Mouse (Mus musculus) B cell, adult 2 months (primary cell): ENCODE data around the gene Slc30a3.
A peak's percentile ranks its signal among the peaks of the same experiment; 100 is the strongest.
"Not testable (repeated sequence)": the region's sequence is repeated elsewhere in the genome, so short reads cannot be mapped to it uniquely, and the experiment has no call there.

Experiments used
- DNase-seq, 2 experiments: peaks; one replicate each; pipeline ENCODE4 v3.0.0; 2022

Gene Slc30a3

DNA sequence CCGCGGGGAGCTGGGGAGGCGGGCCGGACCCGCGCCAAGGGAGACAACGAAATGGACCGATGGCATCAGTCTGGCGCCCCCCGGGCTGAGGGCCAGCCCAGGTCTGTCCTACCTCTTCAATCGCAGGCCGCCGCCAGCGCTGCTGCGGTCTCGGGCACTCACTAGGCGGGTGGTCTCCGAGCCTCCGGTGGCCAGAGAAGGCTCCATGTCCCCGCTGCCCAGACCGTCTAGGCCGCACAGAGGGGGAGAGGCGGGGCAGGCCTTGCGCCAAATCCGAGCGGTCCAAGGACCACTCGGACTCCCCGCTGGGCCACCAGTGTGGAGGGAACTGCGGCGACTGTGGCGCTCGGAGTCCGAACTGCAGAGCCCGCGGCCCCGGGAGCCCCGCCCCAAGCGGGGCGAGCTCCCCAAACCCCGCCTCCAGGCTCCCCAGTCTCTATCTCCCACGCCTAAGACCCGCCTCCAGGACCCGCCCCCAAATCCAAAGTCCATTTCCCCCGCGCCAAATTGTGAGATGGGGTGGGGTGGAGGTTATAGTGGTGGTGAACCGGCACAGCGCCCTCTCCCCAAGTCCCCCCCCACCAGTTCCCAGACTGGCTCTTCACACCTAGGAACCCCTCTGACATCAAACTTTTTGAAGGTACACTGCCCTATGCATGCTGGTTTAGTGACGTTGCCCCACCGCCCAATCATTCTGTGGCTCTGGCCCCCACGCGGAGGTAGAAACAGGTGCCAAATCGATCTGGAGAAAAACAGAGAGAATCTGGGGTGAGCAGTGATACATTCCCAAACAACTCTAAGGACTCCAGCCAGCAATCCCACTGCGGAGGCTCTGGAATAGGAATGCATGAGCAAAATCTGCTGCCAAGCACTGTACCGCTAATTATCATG, 14.6 kb downstream of the Slc30a3 start:
- peak; percentile 48 to 58 for DNase-seq

DNA sequence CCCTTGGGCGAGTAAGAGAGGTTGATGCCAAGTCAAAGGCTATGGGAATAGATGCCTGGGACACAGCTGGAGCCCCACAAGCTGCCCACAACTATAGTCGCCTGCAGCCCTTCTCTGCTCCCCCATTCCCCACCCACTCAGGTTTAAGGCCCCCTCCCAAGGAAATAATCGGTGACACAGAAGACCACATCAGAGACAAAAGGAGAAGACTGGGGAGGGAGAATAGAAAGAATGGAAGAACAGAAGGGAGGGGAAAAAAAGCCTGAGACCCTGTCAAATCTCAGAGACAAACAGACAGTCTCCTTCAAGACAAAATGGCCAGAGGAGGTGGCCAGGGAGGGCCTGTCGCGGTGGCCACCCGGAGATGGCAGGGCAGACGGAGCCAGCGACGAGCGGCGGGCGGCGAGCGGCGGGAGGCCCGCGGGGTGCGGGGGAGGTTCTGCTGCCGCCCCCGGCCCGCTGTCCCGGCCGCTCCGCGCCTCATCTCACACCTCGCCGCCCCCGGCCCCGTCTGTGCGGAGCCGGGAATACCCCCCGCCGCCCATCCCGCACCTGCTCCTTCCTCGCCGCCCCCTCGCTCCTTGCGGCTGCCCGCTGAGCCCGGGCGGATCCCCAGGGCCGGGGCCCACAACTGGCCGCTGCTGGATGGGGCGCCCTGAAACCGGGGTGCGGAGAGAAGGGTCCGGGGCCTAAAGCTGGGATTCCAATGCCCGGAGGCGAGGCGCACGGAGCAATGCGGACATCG, 15.6 kb downstream of the Slc30a3 start:
- peak in 1 of 2 experiments; percentile 37 for DNase-seq

DNA sequence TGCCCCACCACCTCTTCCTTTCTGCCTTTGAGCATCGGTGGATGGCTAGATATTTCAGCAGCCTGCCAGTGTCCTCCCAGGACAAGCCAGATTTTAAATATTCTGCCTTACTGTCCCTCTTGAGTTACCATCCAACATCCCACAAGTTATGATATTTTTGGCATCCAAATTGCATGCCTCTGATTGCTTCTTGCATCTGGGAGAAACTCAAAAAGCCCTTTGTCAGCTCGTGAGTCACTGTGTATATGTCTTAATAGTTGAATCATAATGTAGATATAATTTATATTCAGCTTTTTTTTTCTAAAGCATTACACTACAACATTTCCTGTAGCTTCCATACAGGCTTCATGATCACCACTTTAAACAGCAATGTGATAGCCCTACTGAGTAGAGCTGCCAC, 20.9 kb downstream of the Slc30a3 start:
- DNase-seq, result no peak

DNA sequence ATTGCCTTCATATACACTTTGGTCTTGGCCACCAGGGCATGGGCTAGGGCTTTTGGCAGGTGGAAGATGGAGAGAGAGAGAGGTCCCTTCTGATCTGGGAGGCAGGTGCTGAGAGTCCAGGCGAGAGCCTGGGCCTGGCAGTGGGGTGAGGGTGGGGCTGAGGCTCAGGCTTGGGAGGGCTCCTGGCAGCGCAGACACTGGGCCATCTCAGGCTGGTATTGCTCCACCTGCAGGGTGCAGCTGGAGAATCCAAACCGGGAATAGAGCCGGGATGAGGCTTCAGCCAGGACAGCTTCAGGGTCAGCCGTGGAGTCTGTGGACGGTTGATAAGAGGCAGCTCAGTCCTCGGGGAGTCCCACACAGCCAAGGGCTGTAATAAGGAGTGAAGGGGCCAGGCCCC, 21.4 kb downstream of the Slc30a3 start:
- DNase-seq, result no peak

DNA sequence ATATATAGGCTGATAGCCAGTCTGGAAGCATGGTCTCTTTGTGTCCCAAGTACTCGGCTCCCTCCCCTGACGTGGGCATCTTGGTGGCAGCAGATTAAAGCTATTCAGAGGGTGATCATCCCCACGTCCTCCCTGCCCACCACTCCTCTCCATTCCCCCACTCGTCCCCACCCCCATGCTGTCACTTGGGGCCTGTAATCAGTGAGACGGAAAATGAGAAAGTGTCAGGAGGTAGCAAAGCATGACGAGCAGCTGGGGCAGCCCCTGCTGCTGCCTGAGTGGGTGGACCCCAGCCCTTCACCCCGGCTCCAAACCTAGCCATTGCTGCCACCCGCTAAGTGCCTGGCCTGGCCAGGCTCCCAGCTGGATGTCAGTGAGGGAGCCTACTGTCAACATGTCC, 24.1 kb downstream of the Slc30a3 start:
- peak; percentile 48 to 58 for DNase-seq

DNA sequence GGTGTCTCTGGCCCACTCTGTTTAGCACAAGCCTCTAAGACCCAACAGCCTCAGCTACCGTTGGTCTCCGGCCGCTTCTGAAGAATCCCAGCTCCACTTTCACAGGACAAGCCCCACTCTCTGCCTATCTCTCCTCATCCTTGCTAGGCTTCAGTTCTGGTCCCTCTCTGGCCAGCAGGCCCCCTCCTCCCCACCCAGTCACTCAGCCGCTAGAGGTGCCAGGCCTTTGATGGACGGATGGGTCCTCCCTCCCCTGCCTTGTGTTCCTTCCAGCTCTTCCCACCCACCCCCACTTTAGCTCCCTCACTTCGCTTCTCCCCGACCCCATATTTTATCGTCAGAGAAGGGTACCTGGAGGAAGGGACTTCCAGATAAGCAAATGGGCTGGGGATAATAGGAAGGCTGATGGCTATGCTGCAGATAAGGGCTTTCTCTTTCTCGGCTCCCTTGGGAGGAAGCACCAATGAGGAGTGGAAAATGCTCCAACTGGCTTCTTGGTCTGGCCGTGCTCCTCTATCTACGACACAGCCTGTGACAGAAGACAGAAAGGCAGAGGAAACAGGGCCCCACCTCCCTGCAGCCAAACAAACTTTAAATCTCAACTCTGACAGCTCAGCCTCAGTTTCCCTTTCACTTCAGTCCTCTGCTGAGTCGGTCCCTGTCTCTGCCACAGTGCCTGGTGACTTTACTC, 25.0 kb downstream of the Slc30a3 start:
- DNase-seq, result peak; percentile 30 to 37

DNA sequence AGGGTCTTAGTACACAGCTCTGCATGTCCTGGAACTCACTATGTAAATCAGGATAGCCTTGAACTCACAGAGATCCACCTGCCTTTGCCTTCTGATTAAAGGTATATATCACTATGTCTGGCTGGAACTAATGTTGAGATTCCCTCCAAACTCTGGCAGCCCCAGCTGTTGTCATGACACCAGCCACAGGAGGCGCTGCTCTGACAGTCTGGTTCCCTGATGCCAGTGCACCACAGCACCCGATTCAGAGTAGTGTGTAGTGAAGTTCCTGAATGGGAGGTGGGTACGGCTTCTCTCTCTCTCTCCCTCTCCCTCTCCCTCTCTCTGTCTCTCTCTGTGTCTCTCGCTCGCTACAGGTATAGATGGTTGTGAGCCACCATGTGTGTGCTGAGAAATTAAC, 25.7 kb downstream of the Slc30a3 start:
- DNase-seq, result peak; percentile 82 to 85

DNA sequence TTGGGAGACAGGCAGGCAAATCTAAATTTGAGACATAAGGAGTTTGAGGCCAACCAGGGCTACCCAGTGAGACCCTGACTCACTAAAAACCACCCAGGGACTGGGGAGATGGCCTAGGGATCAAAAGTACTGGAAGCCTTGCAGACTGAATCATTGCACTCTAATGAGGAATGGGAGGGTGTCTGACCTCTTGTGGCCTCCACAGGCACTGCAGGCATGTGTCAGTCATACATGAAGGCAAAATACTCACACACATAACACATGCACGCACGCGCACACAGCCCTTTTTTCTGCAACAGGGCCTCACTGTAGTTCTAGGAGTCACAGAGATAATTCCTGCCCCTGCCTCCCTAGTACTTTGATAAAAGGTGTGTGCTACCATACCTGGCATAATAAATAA, 26.7 kb downstream of the Slc30a3 start:
- peak; percentile 61 to 67 for DNase-seq

DNA sequence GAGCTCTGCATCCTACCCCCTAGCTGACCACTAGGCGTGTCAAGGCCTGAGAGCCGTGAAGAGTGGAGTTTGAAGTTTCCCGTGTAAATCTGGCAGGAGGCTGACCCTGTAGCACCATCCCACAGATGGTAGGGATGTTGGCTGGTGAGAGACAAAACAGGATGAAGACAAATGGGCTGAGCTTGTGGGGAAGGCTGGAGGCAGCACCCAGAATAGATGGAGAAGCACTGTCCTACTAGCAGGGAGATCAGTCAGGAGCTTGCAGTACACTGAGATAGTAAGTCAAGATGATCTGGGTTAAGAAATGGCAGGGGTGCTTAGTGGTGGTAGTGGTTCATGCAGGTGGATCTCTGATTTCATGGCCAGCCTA, 27.3 kb downstream of the Slc30a3 start:
- no peak for DNase-seq

DNA sequence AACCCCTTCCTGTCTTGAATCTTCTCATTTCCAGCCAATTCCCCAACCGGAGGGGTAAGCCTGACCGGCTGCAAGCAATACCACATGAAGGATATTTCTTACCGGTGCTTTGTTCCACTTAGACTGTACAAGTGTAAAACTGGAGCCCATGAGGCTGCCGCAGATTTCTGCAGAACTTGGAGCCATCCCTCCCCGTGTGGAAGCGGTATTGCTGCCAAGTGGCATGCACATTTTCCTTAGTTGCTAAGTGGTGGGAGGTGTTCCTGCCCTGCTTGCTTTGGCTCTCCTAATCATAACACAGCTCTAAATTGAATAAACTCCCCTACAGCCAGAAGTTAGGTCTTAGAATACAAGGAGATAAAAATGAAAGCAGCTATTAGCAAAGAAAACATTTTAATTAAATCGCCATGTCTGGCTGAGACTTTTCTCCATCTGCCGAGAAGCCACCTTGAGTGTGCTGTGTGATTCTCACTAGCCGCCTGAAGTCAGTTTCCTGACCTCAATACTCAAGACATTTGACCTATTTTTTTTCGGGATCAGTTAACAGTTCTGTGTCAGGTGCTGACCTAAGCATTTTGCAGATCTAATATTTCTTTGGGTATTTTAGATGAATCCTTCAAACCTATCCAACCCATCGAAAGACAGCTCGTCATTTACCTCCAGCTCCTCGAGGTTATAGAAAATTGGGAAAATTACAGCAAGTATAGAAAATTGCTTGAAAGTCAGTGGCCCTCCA, 27.8 kb downstream of the Slc30a3 start:
- DNase-seq, result no peak

DNA sequence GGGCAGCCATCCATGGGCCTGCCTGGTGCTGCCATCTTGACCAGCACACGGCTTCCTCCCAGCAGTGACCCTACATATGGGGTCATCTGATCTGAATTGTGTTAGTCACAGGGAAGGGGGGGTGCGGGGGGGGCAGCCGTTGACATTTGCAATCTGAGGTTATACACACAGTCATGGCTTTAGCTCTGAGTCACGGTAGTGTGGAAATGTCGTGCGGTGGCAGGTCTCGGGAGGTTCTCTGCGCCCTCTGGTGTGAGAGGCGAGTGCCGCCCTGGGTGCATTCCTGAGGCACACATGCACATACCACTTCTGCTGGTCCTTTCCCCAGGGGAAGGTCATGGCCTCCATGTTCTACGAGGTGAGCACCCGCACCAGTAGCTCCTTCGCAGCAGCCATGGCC, 31.7 kb downstream of the Slc30a3 start:
- no peak for DNase-seq

DNA sequence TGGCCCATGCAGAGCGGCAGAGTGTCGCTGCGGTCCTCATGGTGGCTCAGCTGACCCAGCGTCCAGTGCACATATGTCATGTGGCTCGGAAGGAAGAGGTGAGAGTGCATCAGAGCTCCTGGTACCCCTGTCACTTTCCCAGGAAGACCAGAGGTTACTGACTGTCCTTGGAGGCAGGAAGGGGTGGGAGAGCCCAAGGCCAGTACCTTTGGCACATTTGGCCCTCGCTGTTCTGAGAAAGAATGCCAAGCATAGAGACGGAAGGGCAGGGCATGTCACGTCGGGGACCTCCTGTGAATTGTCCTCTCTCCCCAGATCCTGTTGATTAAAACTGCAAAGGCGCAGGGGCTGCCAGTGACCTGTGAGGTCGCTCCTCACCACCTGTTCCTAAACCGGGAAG, 34.9 kb downstream of the Slc30a3 start:
- no peak for DNase-seq

DNA sequence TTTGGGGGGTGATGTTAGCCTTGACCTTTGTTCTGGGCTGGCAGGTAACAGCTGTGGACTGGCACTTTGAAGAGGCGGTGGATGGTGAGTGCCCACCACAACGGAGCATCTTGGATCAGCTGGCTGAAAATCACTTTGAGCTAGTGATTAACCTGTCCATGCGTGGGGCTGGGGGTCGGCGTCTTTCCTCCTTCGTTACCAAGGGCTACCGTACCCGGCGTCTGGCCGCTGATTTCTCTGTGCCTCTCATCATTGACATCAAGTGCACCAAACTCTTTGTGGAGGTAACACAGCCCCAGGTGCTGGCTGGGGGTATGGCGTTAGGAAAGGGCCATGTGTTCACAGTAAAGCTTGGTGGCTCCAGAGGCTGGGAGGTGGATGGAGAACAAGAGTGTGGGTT, 36.2 kb downstream of the Slc30a3 start:
- no peak for DNase-seq

DNA sequence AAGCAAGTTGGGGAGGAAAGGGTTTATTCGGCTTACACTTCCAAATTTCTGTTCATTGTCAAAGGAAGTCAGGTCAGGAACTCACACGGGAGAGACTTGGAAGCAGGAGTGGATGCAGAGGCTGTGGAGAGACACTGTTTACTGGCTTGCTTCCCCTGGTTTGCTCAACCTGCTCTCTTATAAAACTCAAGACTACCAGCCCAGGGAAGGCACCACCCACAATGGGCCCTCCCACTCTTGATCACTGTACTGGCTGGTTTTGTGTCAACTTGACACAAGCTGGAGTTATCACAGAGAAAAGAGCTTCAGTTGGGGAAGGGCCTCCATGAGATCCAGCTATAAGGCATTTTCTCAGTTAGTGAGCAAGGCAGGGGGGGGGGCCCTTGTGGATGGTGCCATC, 37.0 kb downstream of the Slc30a3 start:
- no peak for DNase-seq

DNA sequence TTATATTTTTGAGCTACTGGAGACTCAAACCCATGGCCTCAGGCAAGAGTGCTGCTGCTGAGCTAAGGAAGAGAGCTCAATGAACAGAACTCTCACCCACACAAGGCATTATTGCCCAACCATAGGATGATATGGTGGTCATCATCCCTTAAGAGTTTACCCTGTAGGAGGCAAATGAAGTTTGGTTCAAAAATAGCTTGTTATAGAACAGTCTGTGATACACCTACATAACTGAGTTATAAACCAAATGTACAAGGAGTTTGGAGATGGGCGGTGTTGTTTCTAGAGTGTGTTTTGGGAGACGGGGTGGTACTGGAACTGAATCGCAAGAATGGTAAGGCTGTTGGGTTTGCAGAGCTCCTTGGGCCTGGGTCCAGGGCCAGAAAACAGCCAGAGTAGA, 38.2 kb downstream of the Slc30a3 start:
- no peak for DNase-seq

DNA sequence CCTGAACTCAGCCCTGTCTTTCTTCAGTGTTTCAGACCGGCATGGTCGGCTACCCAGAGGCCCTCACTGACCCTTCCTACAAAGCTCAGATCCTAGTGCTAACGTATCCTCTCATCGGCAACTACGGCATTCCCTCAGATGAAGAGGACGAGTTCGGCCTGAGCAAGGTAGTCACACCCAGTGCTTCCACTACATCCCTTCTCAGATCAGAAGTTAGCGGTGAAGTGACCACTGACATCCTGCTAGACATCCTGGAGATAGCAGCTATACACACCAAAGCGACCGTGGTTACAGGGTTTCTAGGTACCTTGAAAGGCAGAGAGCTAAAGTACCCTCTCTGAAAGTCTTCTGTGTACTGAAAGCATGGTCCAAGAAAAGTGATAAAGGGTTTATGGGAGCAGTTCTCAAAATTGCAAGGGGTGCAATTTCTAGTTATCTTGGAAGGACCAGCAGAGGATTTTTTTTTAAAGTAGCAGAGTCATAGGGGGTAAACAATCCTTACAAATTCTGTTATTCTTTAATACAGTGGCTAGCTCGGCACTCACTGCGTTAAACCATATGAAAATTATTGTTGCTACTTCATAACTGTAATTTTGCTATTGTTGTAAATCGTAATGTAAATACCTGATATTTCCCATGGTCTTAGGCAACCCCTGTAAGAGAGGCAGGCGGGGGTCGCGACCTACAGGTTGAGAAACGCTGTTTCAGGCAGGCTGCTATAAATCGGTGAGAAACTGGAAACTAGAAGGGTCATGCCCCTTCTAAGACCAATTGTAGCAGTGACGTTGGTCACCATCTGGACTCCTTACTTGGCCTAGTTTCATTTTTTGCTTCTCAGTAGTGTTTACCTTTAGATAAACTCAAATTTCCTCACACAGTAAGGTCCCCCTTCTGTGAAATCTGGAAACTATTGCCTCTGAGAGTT, 52.6 kb downstream of the Slc30a3 start:
- no peak for DNase-seq

DNA sequence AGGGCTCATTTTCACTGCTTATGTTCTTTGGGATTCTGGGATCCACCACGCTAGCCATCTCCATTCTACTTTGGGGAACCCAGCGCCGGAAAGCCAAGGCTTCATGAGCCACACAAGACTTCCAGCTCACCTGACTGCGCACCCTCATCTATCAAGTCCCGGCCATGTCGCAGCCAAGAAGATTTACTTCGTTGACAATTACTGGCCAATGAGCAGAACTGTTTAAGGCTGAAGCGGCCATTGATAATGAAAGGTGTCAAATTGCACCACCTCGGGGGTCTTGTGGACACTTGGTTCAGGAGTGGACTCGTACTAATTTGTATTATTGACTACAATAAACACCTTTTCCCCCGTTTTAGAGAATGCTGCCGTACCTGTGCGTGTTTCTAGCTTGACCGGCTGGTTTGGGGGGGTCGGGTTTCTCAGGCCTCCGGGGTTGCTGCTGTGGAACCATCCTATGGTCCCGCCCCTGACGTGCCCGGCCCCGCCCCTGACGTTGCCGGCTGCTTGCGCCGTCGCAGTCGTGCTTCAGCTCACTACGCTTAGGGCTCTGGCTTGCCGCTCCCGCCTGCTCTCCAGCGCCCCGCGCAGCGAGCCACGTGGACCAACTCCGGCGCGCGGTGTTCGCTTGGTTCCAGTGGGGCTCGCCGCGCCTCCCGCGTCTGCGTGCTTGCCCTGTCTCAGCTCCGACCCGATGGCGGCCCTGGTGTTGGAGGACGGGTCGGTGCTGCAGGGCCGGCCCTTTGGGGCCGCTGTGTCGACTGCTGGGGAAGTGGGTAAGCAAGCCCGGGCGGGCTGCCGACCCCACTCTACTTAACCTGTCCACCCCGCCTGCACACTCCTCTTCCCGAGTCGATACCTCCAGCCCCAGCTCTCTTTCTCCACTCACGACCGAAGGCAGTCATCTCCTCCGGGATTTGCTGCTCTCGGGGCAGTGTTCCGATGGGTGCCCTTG, 53.5 kb downstream of the Slc30a3 start, which contains the start of gene Cad:
Cad (plus strand) TSS at position 520 of the 955 bp plus-strand sequence.
- peak; percentile 95 to 96 for DNase-seq

DNA sequence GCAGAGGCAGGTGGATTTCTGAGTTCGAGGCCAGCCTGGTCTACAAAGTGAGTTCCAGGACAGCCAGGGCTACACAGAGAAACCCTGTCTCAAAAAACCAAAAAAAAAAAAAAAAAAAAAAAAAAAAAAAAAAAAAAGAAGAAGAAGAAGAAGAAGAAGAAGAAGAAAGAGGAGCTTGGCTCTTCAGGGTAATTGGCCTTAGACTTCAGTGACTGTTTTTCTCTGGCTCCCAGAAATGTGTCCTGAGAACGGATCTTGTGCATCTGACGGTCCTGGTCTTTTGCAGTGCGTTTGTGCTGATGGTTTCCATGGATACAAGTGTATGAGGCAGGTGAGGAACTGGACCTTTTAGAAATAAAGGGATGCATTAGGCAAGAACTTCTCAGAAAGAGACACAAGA, 54.3 kb downstream of the Slc30a3 start:
- DNase-seq, result not testable (repeated sequence)

DNA sequence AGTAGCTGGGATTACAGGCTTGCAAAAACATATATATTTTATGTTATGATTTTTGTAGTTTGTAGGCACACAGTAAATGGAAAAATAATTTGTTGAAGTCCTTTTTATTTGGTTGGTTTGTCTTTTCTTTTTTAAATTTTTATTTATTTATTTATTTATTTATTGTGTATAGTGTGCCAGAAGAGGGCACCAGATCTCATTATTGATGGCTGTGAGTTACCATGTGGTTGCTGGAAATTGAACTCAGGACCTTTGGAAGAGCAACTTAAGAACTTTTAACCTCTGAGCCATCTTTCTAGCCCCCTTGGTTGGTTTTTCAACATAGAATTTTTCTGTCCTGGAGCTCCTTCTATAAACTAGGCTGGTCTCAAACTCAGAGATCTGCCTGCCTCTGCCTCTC, 57.6 kb downstream of the Slc30a3 start:
- peak; percentile 14 to 20 for DNase-seq
